Comparison of ENCODE assay signal across 11 mouse cellular contexts in genomic region chr2:93030101-93030500, GRCm38 (mm10). TPM values are rescaled to one million over a fixed set of nuclear protein-coding genes. Genes with fewer than 3 reads are reported as not detected.
DNase-seq lines count a peak whose midpoint lies in the region; ATAC-seq and TF ChIP-seq lines count a peak whose summit lies in the region.
"Had no signal": no experiment of that assay in that cellular context is flagged by ENCODE, and none has a peak within 500 bp of the region (broad histone marks: within the 10 kb centered on the region; RNA-seq: fewer than 3 reads in every experiment).

No protein-coding gene starts in this region.

- ATAC-seq in lung, embryonic 14.5 days (ENCODE audit: insufficient read depth), result no peak
- ATAC-seq in erythroid progenitor cell, adult 5-6 weeks (replicated peaks; ENCODE audit: low FRiP score, poor library complexity, severe bottlenecking), result no peak

- DNase-seq in adrenal gland, adult (ENCODE audit: inconsistent age in 2 of 2, low spot score in 1 of 2), result peak; percentile 50 to 72
- no peak for DNase-seq in adrenal gland, postnatal 25 days
- no peak for DNase-seq in lung, embryonic 14.5 days
- no peak for DNase-seq in lung, postnatal 10 days
- DNase-seq in cerebellum, adult 9-11 months, result peak; percentile 89
- DNase-seq in heart, postnatal 14 days, result peak; percentile 52 to 66
- no peak for DNase-seq in layer of hippocampus, adult 18-20 months (ENCODE audit: low spot score in 2 of 2)
- DNase-seq: kidney, adult 11 months had no signal

- H3K4me2 ChIP-seq in lung, embryonic 14.5 days, result no peak overlapping the region

- no peaks in the 10 kb centered on the region for H3K27me3 ChIP-seq in lung, embryonic 14.5 days (ENCODE audit: insufficient read depth, low read length)
- H3K27me3 ChIP-seq: limb, embryonic 15.5 days had no signal

- 76% methylated on average over 6 of the region's 6 CpGs for WGBS in lung, embryonic 14.5 days

- H3K9ac ChIP-seq in lung, embryonic 14.5 days, result no peak overlapping the region
- H3K9ac ChIP-seq: limb, embryonic 15.5 days had no signal

- no peak for TF ChIP-seq CTCF in lung, embryonic 14.5 days (IDR thresholded peaks at IDR 0.05; ENCODE audit: low read depth)

- H3K27ac ChIP-seq in lung, embryonic 14.5 days (ENCODE audit: low read depth), result peak overlapping the region; percentile 18; the same call in 1 of the 2 replicates

- no peaks in the 10 kb centered on the region for H3K36me3 ChIP-seq in lung, embryonic 14.5 days (ENCODE audit: insufficient read depth)
- H3K36me3 ChIP-seq: limb, embryonic 15.5 days had no signal

- intact Hi-C loops in heart, postnatal 14 days (cut with DNase I), result no loop called here

- H3K4me3 ChIP-seq in lung, embryonic 14.5 days (ENCODE audit: low read depth, low read length), result no peak overlapping the region
- H3K4me3 ChIP-seq: erythroblast, embryonic 14.5 days; limb, embryonic 15.5 days had no signal

- H3K4me1 ChIP-seq in lung, embryonic 14.5 days (ENCODE audit: insufficient read depth), result peaks cover 21% of the 10 kb centered on the region; the same call in 1 of the 2 replicates

- no peaks in the 10 kb centered on the region for H3K9me3 ChIP-seq in lung, embryonic 14.5 days (ENCODE audit: low read depth, low read length)
- H3K9me3 ChIP-seq: limb, embryonic 15.5 days had no signal

RNA-seq across cellular contexts. Expression of gene Prdm11, which starts 15.9 kb away (rescaled TPM):
- total RNA-seq in adrenal gland, postnatal 25 days (2021), result 63.1 and 63.6 TPM in 2 replicates
- 4.4 and 4.8 TPM in 2 replicates for polyA plus RNA-seq in lung, embryonic 14.5 days (2014; fragmentation: Nextera tagmentation; extraction: Ambion mirVana)
- total RNA-seq in heart, postnatal 14 days (2021), result 10 to 100 TPM; 19.4 to 20.5 TPM
- 0.84 and 2.2 TPM in 2 replicates for total RNA-seq in erythroid progenitor cell, adult 5-6 weeks (2015; ENCODE audit: low replicate concordance)
- total RNA-seq in erythroid progenitor cell, adult 5-6 weeks (2017; ENCODE audit: low replicate concordance), result 0.26 and 7.7 TPM in 2 replicates
- total RNA-seq in layer of hippocampus, adult 18-20 months (2021), result 10 to 100 TPM; 22.2 to 26.0 TPM

Comparison
In these comparisons a context has a peak if more than half of its experiments do, and no peak if none do; other contexts are left out.
1. DNase-seq: peak in adrenal gland, adult (2 of 2), cerebellum, adult 9-11 months (single experiment) and heart, postnatal 14 days (2 of 2); none in adrenal gland, postnatal 25 days (single experiment), lung, embryonic 14.5 days (single experiment), lung, postnatal 10 days (single experiment) and layer of hippocampus, adult 18-20 months (0 of 2).